Mouse (Mus musculus): ENCODE data around the gene Tiparp. TPM values are rescaled to one million over a fixed set of nuclear protein-coding genes. Genes with fewer than 3 reads are reported as not detected.

Tiparp gene
- total and polyA plus RNA-seq, 3 experiments = 9.6 to 25.1 (median 13.7) TPM

DNA sequence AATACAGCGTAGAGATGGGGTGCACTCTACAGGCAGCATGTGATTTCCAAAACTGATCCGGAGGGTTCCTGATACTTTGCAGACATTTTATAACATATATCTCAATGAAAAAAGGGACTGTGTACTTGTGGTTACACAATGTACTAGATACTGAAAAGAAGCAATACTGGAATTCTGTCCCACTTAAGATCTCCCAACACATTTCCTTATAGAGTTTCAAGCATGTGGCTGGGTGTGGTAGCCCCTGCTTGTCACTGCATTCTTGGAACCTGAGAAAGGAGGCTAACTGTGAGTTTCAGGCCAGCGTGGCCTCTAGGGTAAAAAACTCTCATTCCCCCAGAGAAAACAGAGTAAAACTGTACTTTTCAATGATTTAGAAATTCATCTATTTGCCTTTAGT, 34.5 kb downstream of the Tiparp start:
- dilution Hi-C loops (cut with MboI; ENCODE audit: extremely low pct_ligation_motif_present, extremely low pct_unique_long_range_greater_than_20kb, low sequenced_read_pairs) = no loop called here
- no peaks in the 10 kb centered on the region for H3K9me3 ChIP-seq (replicated peaks; ENCODE audit: low read length)
- H3K4me2 ChIP-seq (ENCODE audit: insufficient read depth, low read depth, poor library complexity, severe bottlenecking) = no peak overlapping the region
- H3K36me3 ChIP-seq (replicated peaks in 1 of 2; ENCODE audit: control insufficient read depth in 1 of 2, insufficient read depth in 1 of 2, low read length in 1 of 2) = peaks cover 0 to 7% of the 10 kb centered on the region in 2 experiments
- TF ChIP-seq USF2 (conservative IDR thresholded peaks at IDR 0.05; ENCODE audit: low read depth, low read length) (no peak), ZMIZ1 (IDR thresholded peaks at IDR 0.05; ENCODE audit: low read depth, low read length) (no peak), SIN3A (IDR thresholded peaks at IDR 0.05; ENCODE audit: low read length) (no peak), ZNF384 (IDR thresholded peaks at IDR 0.05; ENCODE audit: low read depth, low read length) (no peak), CTCF (conservative IDR thresholded peaks at IDR 0.05 in 1 of 2, IDR thresholded peaks at IDR 0.05 in 1 of 2; ENCODE audit: low read depth in 2 of 2, low read length in 2 of 2) (no peak), BHLHE40 (IDR thresholded peaks at IDR 0.05; ENCODE audit: low read depth, low read length) (no peak)
- H3K4me1 ChIP-seq (ENCODE audit: control insufficient read depth in 1 of 2, insufficient read depth in 2 of 2) = peaks cover 0 to 7% of the 10 kb centered on the region in 2 experiments; a peak in 1 of 4 replicates
- H3K79me2 ChIP-seq (replicated peaks; ENCODE audit: control insufficient read depth, extremely low read depth, insufficient read depth, poor library complexity, severe bottlenecking) = no peaks in the 10 kb centered on the region
- in situ Hi-C loops (cut with MboI; ENCODE audit: low pct_ligation_motif_present, low pct_unique_long_range_greater_than_20kb, low sequenced_read_pairs) = no loop called here
- H3K9ac ChIP-seq (ENCODE audit: insufficient read depth, low read depth) = no peak overlapping the region
- no peaks in the 10 kb centered on the region for H3K27me3 ChIP-seq (replicated peaks)
- DNase-seq (ENCODE audit: extremely low read depth) = no peak
- no peak overlapping the region for H3K27ac ChIP-seq (ENCODE audit: insufficient read depth, low read depth)
- no peak overlapping the region for H3K4me3 ChIP-seq (replicated peaks in 1 of 3; ENCODE audit: low read depth in 2 of 3, low read length in 2 of 3, poor library complexity in 1 of 3)

DNA sequence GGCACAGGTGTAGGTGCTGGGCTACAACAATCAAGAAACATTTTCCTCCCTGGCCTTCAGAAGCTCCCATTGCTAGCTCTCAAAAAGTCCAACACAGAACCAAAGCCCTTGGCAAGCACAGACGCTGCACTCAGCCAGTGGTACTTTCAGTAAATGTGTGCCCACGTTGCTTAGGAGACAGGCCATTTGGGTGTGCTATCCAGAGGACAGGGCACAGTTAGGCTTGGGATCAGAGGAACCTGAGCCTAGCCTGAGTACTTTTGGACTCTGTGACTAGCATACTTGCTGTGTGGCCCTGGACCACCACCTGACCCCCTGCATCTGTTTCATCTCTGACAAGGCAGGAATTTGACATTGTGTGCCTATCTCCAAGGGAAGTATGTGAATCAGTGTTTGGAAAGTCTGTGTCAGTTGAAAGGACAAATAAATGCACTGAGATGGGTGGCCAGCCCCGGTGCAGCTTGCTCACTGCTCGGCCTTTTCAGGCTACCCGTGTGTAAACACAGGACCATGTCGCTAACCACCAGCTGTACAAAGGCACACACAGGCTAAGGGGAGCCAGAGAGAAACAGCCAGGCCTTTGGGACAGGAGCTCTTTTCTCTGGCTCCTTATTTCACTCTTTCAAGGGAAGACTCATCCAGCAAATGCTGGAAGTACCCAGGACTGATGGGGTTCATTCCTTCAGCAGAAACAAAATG, 35.9 kb downstream of the Tiparp start:
- no peaks in the 10 kb centered on the region for H3K4me1 ChIP-seq (ENCODE audit: control insufficient read depth in 1 of 2, insufficient read depth in 2 of 2)
- H3K27ac ChIP-seq (ENCODE audit: insufficient read depth, low read depth) = no peak overlapping the region
- TF ChIP-seq ZC3H11A (IDR thresholded peaks at IDR 0.05; ENCODE audit: low read depth, low read length) (no peak), NRF1 (IDR thresholded peaks at IDR 0.05; ENCODE audit: low read depth, low read length) (no peak), POLR2AphosphoS2 (IDR thresholded peaks at IDR 0.05; ENCODE audit: low read depth, low read length) (no peak), ETS1 (conservative IDR thresholded peaks at IDR 0.05; ENCODE audit: low read depth, low read length) (no peak), MAZ (IDR thresholded peaks at IDR 0.05; ENCODE audit: low read depth, low read length) (no peak), RAD21 (IDR thresholded peaks at IDR 0.05; ENCODE audit: low read depth, low read length) (no peak), ZMIZ1 (IDR thresholded peaks at IDR 0.05; ENCODE audit: low read depth, low read length) (no peak), MYC (IDR thresholded peaks at IDR 0.05; ENCODE audit: low read depth, low read length) (no peak), ZKSCAN1 (IDR thresholded peaks at IDR 0.05; ENCODE audit: borderline replicate concordance, low read depth, low read length) (no peak), EP300 (IDR thresholded peaks at IDR 0.05; ENCODE audit: low read length) (no peak), JUND (conservative IDR thresholded peaks at IDR 0.05; ENCODE audit: low read depth, low read length) (no peak), MAX (IDR thresholded peaks at IDR 0.05; ENCODE audit: low read length) (no peak), NELFE (IDR thresholded peaks at IDR 0.05; ENCODE audit: low read depth, low read length) (no peak), MEF2A (IDR thresholded peaks at IDR 0.05; ENCODE audit: borderline replicate concordance, low read depth, low read length) (no peak), TBP (conservative IDR thresholded peaks at IDR 0.05; ENCODE audit: low read depth, low read length) (no peak), SMC3 (IDR thresholded peaks at IDR 0.05; ENCODE audit: low read depth, low read length) (no peak), USF1 (IDR thresholded peaks at IDR 0.05; ENCODE audit: low read depth, low read length) (no peak), MAFK (IDR thresholded peaks at IDR 0.05; ENCODE audit: insufficient replicate concordance, low read length) (no peak), IRF4 (IDR thresholded peaks at IDR 0.05; ENCODE audit: low read depth, low read length) (no peak), USF2 (conservative IDR thresholded peaks at IDR 0.05; ENCODE audit: low read depth, low read length) (no peak)
- no peak for DNase-seq (ENCODE audit: extremely low read depth)
- H3K79me2 ChIP-seq (replicated peaks; ENCODE audit: control insufficient read depth, extremely low read depth, insufficient read depth, poor library complexity, severe bottlenecking) = no peaks in the 10 kb centered on the region
- H3K27me3 ChIP-seq (replicated peaks) = no peaks in the 10 kb centered on the region
- dilution Hi-C loops (cut with MboI; ENCODE audit: extremely low pct_ligation_motif_present, extremely low pct_unique_long_range_greater_than_20kb, low sequenced_read_pairs) = no loop called here
- H3K9ac ChIP-seq (ENCODE audit: insufficient read depth, low read depth) = no peak overlapping the region
- H3K4me2 ChIP-seq (ENCODE audit: insufficient read depth, low read depth, poor library complexity, severe bottlenecking) = no peak overlapping the region
- in situ Hi-C loops (cut with MboI; ENCODE audit: low pct_ligation_motif_present, low pct_unique_long_range_greater_than_20kb, low sequenced_read_pairs) = no loop called here
- H3K36me3 ChIP-seq (replicated peaks in 1 of 2; ENCODE audit: control insufficient read depth in 1 of 2, insufficient read depth in 1 of 2, low read length in 1 of 2) = no peaks in the 10 kb centered on the region
- H3K9me3 ChIP-seq (replicated peaks; ENCODE audit: low read length) = no peaks in the 10 kb centered on the region
- no peak overlapping the region for H3K4me3 ChIP-seq (replicated peaks in 1 of 3; ENCODE audit: low read depth in 2 of 3, low read length in 2 of 3, poor library complexity in 1 of 3)

Measured in CH12.LX (cell line).